Mouse (Mus musculus): ENCODE measurements at regions not wholly inside any gene's neighbourhood (a gene's known extent, or its start where the extent isn't known, plus 50 kb on each side); places are given as distances from the start of the nearest gene placed in this dataset.

- TF ChIP-seq TAL1 (IDR thresholded peaks at IDR 0.05; ENCODE audit: low read length) (no peak), GATA1 (IDR thresholded peaks at IDR 0.05; ENCODE audit: low read length) (no peak)
These were observed 426.2 kb upstream of the Slit2 start for GRCm38 (mm10) chr5:47556717-47557116.
